ENCODE assay signal across 27 mouse cellular contexts in genomic region chr1:183215706-183216105, GRCm38 (mm10).
"Had no signal": no experiment of that assay in that cellular context is flagged by ENCODE, and none has a peak within 500 bp of the region (broad histone marks: within the 10 kb centered on the region; RNA-seq: fewer than 3 reads in every experiment).

No protein-coding gene starts in this region.

- H3K4me3 ChIP-seq: gastrocnemius, adult 2 months; heart, adult 2 months; heart, embryonic 13.5 days; heart, embryonic 15.5 days; hindbrain, embryonic 13.5 days; kidney, embryonic 15.5 days; limb, embryonic 13.5 days; limb, embryonic 15.5 days; liver, embryonic 12.5 days had no signal

- H3K36me3 ChIP-seq: heart, embryonic 15.5 days; hindbrain, embryonic 13.5 days; kidney, embryonic 15.5 days; limb, embryonic 15.5 days; liver, embryonic 12.5 days had no signal

- H3K27me3 ChIP-seq: heart, embryonic 13.5 days; heart, embryonic 15.5 days; hindbrain, embryonic 13.5 days; kidney, embryonic 15.5 days; limb, embryonic 13.5 days; limb, embryonic 15.5 days; liver, embryonic 12.5 days had no signal

- H3K27ac ChIP-seq: gastrocnemius, adult 2 months; heart, adult 2 months; heart, embryonic 13.5 days; heart, embryonic 15.5 days; kidney, embryonic 15.5 days; kidney, postnatal 0 days; limb, embryonic 13.5 days; limb, embryonic 15.5 days; liver, embryonic 12.5 days; liver, embryonic 14.5 days had no signal

- ATAC-seq: hindbrain, embryonic 16.5 days; intestine, embryonic 16.5 days; liver, embryonic 12.5 days had no signal

- DNase-seq: gastrocnemius, adult 2 months; gastrocnemius, postnatal 10 days; gastrocnemius, postnatal 36 days; heart, adult 11 months; heart, adult 2 months; heart, postnatal 14 days; heart, postnatal 36 days; kidney, adult 11 months; kidney, adult 2 months; kidney, adult 9 months; kidney, postnatal 14 days; kidney, postnatal 36 days; layer of hippocampus, adult 9-11 months; layer of hippocampus, postnatal 36 days; left cerebral cortex, postnatal 4 days had no signal

- H3K9me3 ChIP-seq: heart, embryonic 13.5 days; heart, embryonic 15.5 days; hindbrain, embryonic 13.5 days; kidney, embryonic 15.5 days; limb, embryonic 13.5 days; limb, embryonic 15.5 days; liver, embryonic 12.5 days had no signal

- H3K9ac ChIP-seq: heart, embryonic 13.5 days; heart, embryonic 15.5 days; hindbrain, embryonic 13.5 days; kidney, embryonic 15.5 days; limb, embryonic 13.5 days; limb, embryonic 15.5 days; liver, embryonic 12.5 days; liver, embryonic 14.5 days had no signal

- H3K4me2 ChIP-seq: heart, embryonic 11.5 days; heart, embryonic 13.5 days; heart, embryonic 15.5 days; hindbrain, embryonic 13.5 days; kidney, embryonic 15.5 days; limb, embryonic 13.5 days; limb, embryonic 15.5 days; liver, embryonic 12.5 days had no signal
